Mouse (Mus musculus): Measurements from ENCODE around the gene Tbc1d19.

Gene Tbc1d19

DNA sequence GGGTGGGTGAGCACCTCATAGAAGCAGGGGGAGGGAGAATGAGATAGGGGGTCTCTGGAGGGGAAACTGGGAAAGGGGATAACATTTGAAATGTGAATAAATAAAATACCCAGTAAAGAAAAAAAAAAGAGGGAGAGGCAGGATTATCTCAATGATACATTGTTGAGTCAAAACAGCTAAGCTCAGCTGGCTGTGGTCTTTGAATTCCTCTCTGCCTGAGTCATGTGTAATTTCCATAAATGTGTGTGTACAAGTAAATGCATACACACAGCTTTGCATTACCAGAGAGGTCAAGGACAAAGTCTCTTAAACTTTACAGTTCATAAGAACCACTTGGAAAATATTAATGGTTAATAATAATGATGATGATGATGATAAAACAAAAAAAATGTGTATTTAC, 143.8 kb downstream of the Tbc1d19 start:
- no peak for DNase-seq (ENCODE audit: low spot score in 2 of 2)
